Mouse (Mus musculus): ENCODE results near the gene Cadm4. TPM values are rescaled to one million over a fixed set of nuclear protein-coding genes. Genes with fewer than 3 reads are reported as not detected.

The Cadm4 gene
- polyA plus RNA-seq, 1 experiment from 2014 or later: 4.4 TPM

Other genes with a start within 250 kb of the Cadm4 start
- gene Zfp109, start 244.5 kb upstream of the Cadm4 start, polyA plus RNA-seq (2015; fragmentation: Nextera tagmentation; extraction: Ambion mirVana): 5.4 and 6.3 TPM in 2 replicates
- 3.9 TPM in 2 replicates for gene Zfp108, start 227.2 kb upstream of the Cadm4 start, polyA plus RNA-seq (2015; fragmentation: Nextera tagmentation; extraction: Ambion mirVana)
- 7.6 and 8.3 TPM in 2 replicates for gene Zfp93, start 211.6 kb upstream of the Cadm4 start, polyA plus RNA-seq (2015; fragmentation: Nextera tagmentation; extraction: Ambion mirVana)
- 31.4 and 32.2 TPM in 2 replicates for gene Zfp61, start 180.8 kb upstream of the Cadm4 start, polyA plus RNA-seq (2015; fragmentation: Nextera tagmentation; extraction: Ambion mirVana)
- 9.0 and 10.3 TPM in 2 replicates for gene Zfp94, start 165.4 kb upstream of the Cadm4 start, polyA plus RNA-seq (2015; fragmentation: Nextera tagmentation; extraction: Ambion mirVana)
- gene Tescl, start 148.1 kb upstream of the Cadm4 start, polyA plus RNA-seq (2015; fragmentation: Nextera tagmentation; extraction: Ambion mirVana): 0.15 TPM in 1 of 2 replicates, not detected in the other
- 11.6 and 36.4 TPM in 2 replicates for gene Lypd5, start 132.8 kb upstream of the Cadm4 start, polyA plus RNA-seq (2015; fragmentation: Nextera tagmentation; extraction: Ambion mirVana)
- 7.4 and 8.5 TPM in 2 replicates for gene Kcnn4, start 111.8 kb upstream of the Cadm4 start, polyA plus RNA-seq (2015; fragmentation: Nextera tagmentation; extraction: Ambion mirVana)
- 19.5 and 21.3 TPM in 2 replicates for gene Smg9, start 82.4 kb upstream of the Cadm4 start, polyA plus RNA-seq (2015; fragmentation: Nextera tagmentation; extraction: Ambion mirVana)
- 0.17 and 0.26 TPM in 2 replicates for gene Irgc1, start 29.7 kb upstream of the Cadm4 start, polyA plus RNA-seq (2015; fragmentation: Nextera tagmentation; extraction: Ambion mirVana)
- 13.3 and 15.4 TPM in 2 replicates for gene Plaur, start 19.5 kb upstream of the Cadm4 start, polyA plus RNA-seq (2015; fragmentation: Nextera tagmentation; extraction: Ambion mirVana)
- gene Zfp428, start 25.0 kb downstream of the Cadm4 start, polyA plus RNA-seq (2015; fragmentation: Nextera tagmentation; extraction: Ambion mirVana): 22.3 and 24.6 TPM in 2 replicates
- 0.19 and 0.30 TPM in 2 replicates for gene AC161166.1, start 30.4 kb downstream of the Cadm4 start, polyA plus RNA-seq (2015; fragmentation: Nextera tagmentation; extraction: Ambion mirVana)
- 5.5 and 5.6 TPM in 2 replicates for gene Irgq, start 48.7 kb downstream of the Cadm4 start, polyA plus RNA-seq (2015; fragmentation: Nextera tagmentation; extraction: Ambion mirVana)
- gene Pinlyp, start 64.1 kb downstream of the Cadm4 start, polyA plus RNA-seq (2015; fragmentation: Nextera tagmentation; extraction: Ambion mirVana): 16.4 and 26.0 TPM in 2 replicates
- 91.4 and 114 TPM in 2 replicates for gene Xrcc1, start 64.3 kb downstream of the Cadm4 start, polyA plus RNA-seq (2015; fragmentation: Nextera tagmentation; extraction: Ambion mirVana)
- 35.6 and 43.4 TPM in 2 replicates for gene Ethe1, start 105.5 kb downstream of the Cadm4 start, polyA plus RNA-seq (2015; fragmentation: Nextera tagmentation; extraction: Ambion mirVana)
- gene Zfp575, start 105.6 kb downstream of the Cadm4 start, polyA plus RNA-seq (2015; fragmentation: Nextera tagmentation; extraction: Ambion mirVana): 3.5 and 4.0 TPM in 2 replicates
- gene Phldb3, start 128.7 kb downstream of the Cadm4 start, polyA plus RNA-seq (2015; fragmentation: Nextera tagmentation; extraction: Ambion mirVana): 0.70 and 0.72 TPM in 2 replicates
- 95.4 and 131 TPM in 2 replicates for gene Lypd3, start 154.5 kb downstream of the Cadm4 start, polyA plus RNA-seq (2015; fragmentation: Nextera tagmentation; extraction: Ambion mirVana)
- gene Tex101, start 194.7 kb downstream of the Cadm4 start, polyA plus RNA-seq (2015; fragmentation: Nextera tagmentation; extraction: Ambion mirVana): not detected in 2 replicates
- gene BC049730, start 227.2 kb downstream of the Cadm4 start, polyA plus RNA-seq (2015; fragmentation: Nextera tagmentation; extraction: Ambion mirVana): not detected in 2 replicates
- gene Gm4763, start 244.9 kb downstream of the Cadm4 start, polyA plus RNA-seq (2015; fragmentation: Nextera tagmentation; extraction: Ambion mirVana): not detected in 2 replicates